ENCODE assay signal across 7 mouse cellular contexts in genomic region chr13:53309148-53309547, GRCm38 (mm10). TPM values are rescaled to one million over a fixed set of nuclear protein-coding genes. Genes with fewer than 3 reads are reported as not detected.
A peak's percentile ranks its signal among the peaks of the same experiment; 100 is the strongest.
DNase-seq lines count a peak whose midpoint lies in the region; ATAC-seq and TF ChIP-seq lines count a peak whose summit lies in the region.

No protein-coding gene starts in this region.

- WGBS in liver, embryonic 11.5 days: 45% methylated on average over 9 of the region's 9 CpGs
- WGBS in liver, postnatal 0 days (ENCODE audit: insufficient replicate concordance): 42% methylated on average over 9 of the region's 9 CpGs
- WGBS in hindbrain, embryonic 12.5 days: 42% methylated on average over 9 of the region's 9 CpGs
- WGBS in neural tube, embryonic 13.5 days: 26% methylated on average over 9 of the region's 9 CpGs

- H3K9me3 ChIP-seq in liver, embryonic 11.5 days (ENCODE audit: control insufficient read depth, low read length): no peaks in the 10 kb centered on the region
- H3K9me3 ChIP-seq in liver, postnatal 0 days (ENCODE audit: low read length): no peaks in the 10 kb centered on the region
- H3K9me3 ChIP-seq in hindbrain, embryonic 12.5 days (replicated peaks): no peaks in the 10 kb centered on the region
- H3K9me3 ChIP-seq in neural tube, embryonic 13.5 days: no peaks in the 10 kb centered on the region

- no peak overlapping the region for H3K27ac ChIP-seq in liver, embryonic 11.5 days (ENCODE audit: low read depth, low read length)
- no peak overlapping the region for H3K27ac ChIP-seq in liver, postnatal 0 days (ENCODE audit: low read depth)
- H3K27ac ChIP-seq in hindbrain, embryonic 12.5 days: peak overlapping the region; percentile 72; the same call in 1 of the 2 replicates
- H3K27ac ChIP-seq in neural tube, embryonic 13.5 days (replicated peaks): peak overlapping the region; percentile 73; the same call in 1 of the 2 replicates

- H3K4me2 ChIP-seq in liver, embryonic 11.5 days: peak overlapping the region; percentile 8; the same call in 1 of the 2 replicates
- no peak overlapping the region for H3K4me2 ChIP-seq in liver, postnatal 0 days (ENCODE audit: low read depth, low read length)
- H3K4me2 ChIP-seq in hindbrain, embryonic 12.5 days (replicated peaks): peak overlapping the region; percentile 50
- H3K4me2 ChIP-seq in neural tube, embryonic 13.5 days: peak overlapping the region; percentile 52

- no peaks in the 10 kb centered on the region for H3K36me3 ChIP-seq in liver, embryonic 11.5 days (ENCODE audit: control insufficient read depth, insufficient read depth, low read length)
- H3K36me3 ChIP-seq in liver, postnatal 0 days (replicated peaks; ENCODE audit: insufficient read depth, low read length): no peaks in the 10 kb centered on the region
- no peaks in the 10 kb centered on the region for H3K36me3 ChIP-seq in hindbrain, embryonic 12.5 days
- no peaks in the 10 kb centered on the region for H3K36me3 ChIP-seq in neural tube, embryonic 13.5 days

- no peak overlapping the region for H3K9ac ChIP-seq in liver, embryonic 11.5 days (ENCODE audit: low read depth, low read length)
- no peak overlapping the region for H3K9ac ChIP-seq in liver, postnatal 0 days (replicated peaks)
- H3K9ac ChIP-seq in hindbrain, embryonic 12.5 days: no peak overlapping the region
- peak overlapping the region; percentile 51 for H3K9ac ChIP-seq in neural tube, embryonic 13.5 days

- H3K4me1 ChIP-seq in liver, embryonic 11.5 days (replicated peaks; ENCODE audit: control insufficient read depth, insufficient read depth, low read length): no peaks in the 10 kb centered on the region
- H3K4me1 ChIP-seq in liver, postnatal 0 days (ENCODE audit: insufficient read depth): no peaks in the 10 kb centered on the region
- peaks cover 9% of the 10 kb centered on the region; the same call in 1 of the 2 replicates for H3K4me1 ChIP-seq in hindbrain, embryonic 12.5 days
- peaks cover 20% of the 10 kb centered on the region for H3K4me1 ChIP-seq in neural tube, embryonic 13.5 days (replicated peaks)

- ATAC-seq in liver, embryonic 11.5 days (replicated peaks; ENCODE audit: low FRiP score): no peak
- no peak for ATAC-seq in liver, postnatal 0 days
- 0 out of 2 replicates have a peak, but pooled peaks have one; percentile 8 for ATAC-seq in hindbrain, embryonic 12.5 days (ENCODE audit: low FRiP score)
- ATAC-seq in neural tube, embryonic 13.5 days (ENCODE audit: low read depth): peak; percentile 49; the same call in 1 of the 2 replicates

- TF ChIP-seq EP300 in liver, postnatal 0 days (IDR thresholded peaks at IDR 0.05; ENCODE audit: low read depth): no peak

- H3K4me3 ChIP-seq in liver, embryonic 11.5 days (ENCODE audit: low read depth, low read length): no peak overlapping the region
- no peak overlapping the region for H3K4me3 ChIP-seq in liver, postnatal 0 days (ENCODE audit: low read depth, low read length)
- H3K4me3 ChIP-seq in hindbrain, embryonic 12.5 days: no peak overlapping the region
- no peak overlapping the region for H3K4me3 ChIP-seq in neural tube, embryonic 13.5 days

- no peaks in the 10 kb centered on the region; the same call in 1 of the 2 replicates for H3K27me3 ChIP-seq in liver, embryonic 11.5 days (replicated peaks; ENCODE audit: control insufficient read depth, insufficient read depth, low read length)
- H3K27me3 ChIP-seq in liver, postnatal 0 days (ENCODE audit: insufficient read depth, low read length): 0 out of 2 replicates have a peak, but pooled peaks cover 8% of the 10 kb centered on the region
- no peaks in the 10 kb centered on the region for H3K27me3 ChIP-seq in hindbrain, embryonic 12.5 days
- H3K27me3 ChIP-seq in neural tube, embryonic 13.5 days: no peaks in the 10 kb centered on the region

- no peak for DNase-seq in liver, embryonic 11.5 days (ENCODE audit: low spot score)
- DNase-seq in liver, postnatal 0 days: no peak
- peak; percentile 27 for DNase-seq in fibroblast of lung, adult 2 months (ENCODE audit: low read depth)
- no peak for DNase-seq in testis, postnatal 10 days (ENCODE audit: low spot score)
- DNase-seq in ovary, adult 18-20 months (ENCODE audit: low spot score): no peak

- TF ChIP-seq CTCF in liver, postnatal 0 days (IDR thresholded peaks at IDR 0.05; ENCODE audit: low read depth): no peak

RNA-seq across cellular contexts. Expression of gene Ror2, which starts 23.2 kb away (rescaled TPM):
- 3.8 and 4.3 TPM in 2 replicates for polyA plus RNA-seq in liver, embryonic 11.5 days (2014; fragmentation: Nextera tagmentation; extraction: Ambion mirVana)
- 0.05 and 0.18 TPM in 2 replicates for polyA plus RNA-seq in liver, postnatal 0 days (2015; fragmentation: Nextera tagmentation; extraction: Ambion mirVana)
- 16.7 and 17.8 TPM in 2 replicates for polyA plus RNA-seq in hindbrain, embryonic 12.5 days (2016; fragmentation: Nextera tagmentation; extraction: Ambion mirVana)
- polyA plus RNA-seq in neural tube, embryonic 13.5 days (2015; fragmentation: Nextera tagmentation; extraction: Ambion mirVana): 5.3 and 5.4 TPM in 2 replicates

Comparison
In these comparisons a context has a peak if more than half of its experiments do, and no peak if none do; other contexts are left out.
1. ATAC-seq: peak in hindbrain, embryonic 12.5 days (single experiment) and neural tube, embryonic 13.5 days (single experiment); none in liver, embryonic 11.5 days (single experiment) and liver, postnatal 0 days (single experiment).
2. H3K27ac ChIP-seq: peak in hindbrain, embryonic 12.5 days (single experiment) and neural tube, embryonic 13.5 days (single experiment); none in liver, embryonic 11.5 days (single experiment) and liver, postnatal 0 days (single experiment).